Mouse (Mus musculus) left cerebral cortex, adult 2 months (tissue): Measurements from ENCODE around the gene Dclk2. TPM values are rescaled to one million over a fixed set of nuclear protein-coding genes. Genes with fewer than 3 reads are reported as not detected.

Experiments used
- DNase-seq, 2 experiments: peaks; one replicate each; pipeline ENCODE4 v3.0.0; 2021 to 2022; ENCODE audit warnings: low spot score in 2 of 2, mixed read lengths in 1 of 2; ENCODE audit errors: extremely low spot score in 1 of 2
- H3K27ac ChIP-seq: fragments of 200-600 bp; 2 replicates; pipeline ENCODE4 v1.8.1; 2022
- H3K4me3 ChIP-seq: fragments of 200-600 bp; 2 replicates; pipeline ENCODE4 v1.8.1; 2022
- CTCF ChIP-seq: fragments of 200-600 bp; IDR thresholded peaks from 2 replicates; pipeline ENCODE4 v1.8.1; 2022; ENCODE audit warnings: antibody characterized with exemption, mild to moderate bottlenecking, moderate library complexity
- intact Hi-C: fragments of 180-260 bp; cut with DNase I; formaldehyde crosslinking; loops from one replicate; pipeline ENCODE4 v1.15.1; 2025
- total RNA-seq, 2 experiments: library from RNA; stranded (reverse); gene quantifications; 2 replicates each; pipeline ENCODE4 v1.2.3; 2021

Gene Dclk2
- total RNA-seq, 2 experiments from 2014 or later = 55.6 to 62.8 TPM

- Histone ChIP-seq H3K4me3 (no peak overlapping the region), H3K27ac (no peak overlapping the region)
- intact Hi-C loops = loop anchor here (5.0 kb wide), 1 partner anchor 142 kb away; no protein-coding TSS in a partner anchor
- DNase-seq = no peak
- TF ChIP-seq CTCF = peak; percentile 43
These were observed 85.5 kb downstream of the Dclk2 start for GRCm38 (mm10) chr3:86835180-86835579.

DNA sequence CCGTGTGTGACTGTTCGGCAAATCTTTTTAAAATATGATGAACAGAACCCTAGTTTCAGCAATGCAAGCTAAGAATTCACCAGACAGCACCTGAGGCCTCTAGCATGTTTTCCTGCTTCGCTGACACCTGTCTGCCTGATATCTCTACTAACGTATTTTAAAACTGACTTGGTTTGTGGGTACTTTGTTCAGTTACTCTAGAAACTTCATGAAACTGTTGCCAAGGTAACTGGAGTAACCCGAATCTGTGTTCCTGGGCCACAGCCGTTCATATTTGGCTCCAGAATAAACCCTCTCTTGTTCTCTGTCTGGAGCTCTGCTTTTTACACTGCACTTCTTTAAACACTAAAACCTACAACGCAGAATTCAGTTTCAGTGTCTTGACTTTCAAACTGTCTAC lies 86.3 kb downstream of the Dclk2 start:
- Histone ChIP-seq H3K27ac (no peak overlapping the region), H3K4me3 (no peak overlapping the region)
- no peak for TF ChIP-seq CTCF
- no peak for DNase-seq
- intact Hi-C loops = loop anchor here (5.0 kb wide), 1 partner anchor 83 kb away; no protein-coding TSS in a partner anchor

GRCm38 (mm10) chr3:86832591-86833267 lies 87.9 kb downstream of the Dclk2 start:
- intact Hi-C loops = loop anchor here (5.0 kb wide), 1 partner anchor 85 kb away; no protein-coding TSS in a partner anchor
- no peak overlapping the region for H3K27ac ChIP-seq
- DNase-seq = no peak
- no peak for TF ChIP-seq CTCF
- no peak overlapping the region for H3K4me3 ChIP-seq

DNA sequence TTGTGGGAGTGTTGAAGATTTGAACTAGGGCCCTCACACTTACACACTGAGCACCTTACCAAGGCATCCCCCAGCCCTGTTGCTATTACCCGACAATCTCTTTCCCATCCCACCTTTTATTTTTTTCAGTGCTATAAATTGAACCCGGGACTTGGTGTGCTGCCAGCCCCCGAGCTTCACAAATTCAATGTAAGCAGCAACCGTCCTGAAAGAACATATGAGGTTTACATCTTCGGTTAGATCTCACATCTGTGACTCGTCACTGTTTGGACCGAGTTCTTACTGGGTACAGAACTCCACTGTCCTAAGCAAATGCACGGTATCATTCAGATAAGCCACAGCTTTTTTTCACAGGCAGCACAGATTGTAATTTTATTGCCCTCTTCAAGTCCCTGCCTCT lies 88.5 kb downstream of the Dclk2 start:
- no peak for TF ChIP-seq CTCF
- Histone ChIP-seq H3K4me3 (no peak overlapping the region), H3K27ac (no peak overlapping the region)
- intact Hi-C loops = loop anchor here (5.0 kb wide), 1 partner anchor 85 kb away; no protein-coding TSS in a partner anchor
- DNase-seq = no peak

GRCm38 (mm10) chr3:86827506-86827905 lies 93.1 kb downstream of the Dclk2 start:
- no peak for TF ChIP-seq CTCF
- no peak for DNase-seq
- intact Hi-C loops = no loop called here
- no peak overlapping the region for H3K4me3 ChIP-seq
- H3K27ac ChIP-seq = no peak overlapping the region

- intact Hi-C loops = no loop called here
- H3K4me3 ChIP-seq = no peak overlapping the region
- TF ChIP-seq CTCF = no peak
- H3K27ac ChIP-seq = no peak overlapping the region
- no peak for DNase-seq
These were observed 99.3 kb downstream of the Dclk2 start for GRCm38 (mm10) chr3:86821383-86821782.

- TF ChIP-seq CTCF = no peak
- DNase-seq = no peak
- no peak overlapping the region for H3K4me3 ChIP-seq
- no peak overlapping the region for H3K27ac ChIP-seq
- intact Hi-C loops = no loop called here
These were observed 100.3 kb downstream of the Dclk2 start for GRCm38 (mm10) chr3:86820344-86820743.

- Histone ChIP-seq H3K27ac (no peak overlapping the region), H3K4me3 (no peak overlapping the region)
- intact Hi-C loops = no loop called here
- no peak for TF ChIP-seq CTCF
- no peak for DNase-seq
These were observed 101.3 kb downstream of the Dclk2 start for GRCm38 (mm10) chr3:86819372-86819771.

- no peak for DNase-seq
- Histone ChIP-seq H3K27ac (no peak overlapping the region), H3K4me3 (no peak overlapping the region)
- no peak for TF ChIP-seq CTCF
- intact Hi-C loops = no loop called here
These were observed 102.6 kb downstream of the Dclk2 start for GRCm38 (mm10) chr3:86818001-86818585.

GRCm38 (mm10) chr3:86812689-86813088 lies 108.0 kb downstream of the Dclk2 start:
- intact Hi-C loops = loop anchor here (1.0 to 5.0 kb wide), 2 partner anchors 24 to 165 kb away; no protein-coding TSS in a partner anchor
- TF ChIP-seq CTCF = peak; percentile 95
- Histone ChIP-seq H3K4me3 (no peak overlapping the region), H3K27ac (no peak overlapping the region)
- peak; percentile 74 to 76 for DNase-seq

DNA sequence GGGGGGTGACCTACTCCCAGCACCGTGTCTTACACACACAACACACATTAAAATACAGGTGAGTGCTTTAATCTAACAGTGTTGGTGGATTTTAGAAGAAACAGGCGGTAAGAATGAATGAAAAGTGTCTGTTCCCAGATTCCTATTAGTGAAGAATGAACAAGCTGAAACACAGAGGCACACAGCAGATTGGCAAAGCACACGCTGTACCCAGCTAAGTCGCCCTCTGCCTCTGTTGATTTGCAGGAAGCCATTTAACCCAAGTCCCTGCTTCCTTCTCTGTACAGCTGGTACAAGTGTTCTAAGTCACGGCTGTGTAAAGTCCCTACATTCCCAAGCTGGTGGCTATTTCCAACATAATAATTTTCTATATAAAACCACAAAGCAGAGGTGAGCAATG lies 109.7 kb downstream of the Dclk2 start:
- no peak for TF ChIP-seq CTCF
- DNase-seq = no peak
- intact Hi-C loops = loop anchor here (5.0 kb wide), 1 partner anchor 166 kb away; no protein-coding TSS in a partner anchor
- Histone ChIP-seq H3K27ac (no peak overlapping the region), H3K4me3 (no peak overlapping the region)

DNA sequence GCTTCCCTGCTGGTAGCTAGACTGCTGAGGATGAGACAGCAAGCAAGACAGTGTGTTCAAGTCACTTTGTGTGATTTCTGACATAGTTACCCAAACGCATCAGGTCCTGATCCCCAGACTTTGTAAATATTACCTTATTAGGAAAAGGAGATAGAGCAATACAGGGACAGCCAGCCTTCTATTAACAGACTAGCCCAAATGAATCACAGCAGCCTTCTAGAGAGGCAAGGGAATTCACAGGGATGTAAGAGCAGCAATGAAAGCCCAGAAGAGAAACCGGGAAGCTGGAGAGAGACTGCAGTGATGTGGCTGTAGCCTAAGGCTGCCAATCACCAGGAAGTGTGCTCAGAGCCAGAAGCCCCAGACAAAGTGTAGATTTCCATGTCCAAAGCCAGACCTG lies 111.0 kb downstream of the Dclk2 start:
- Histone ChIP-seq H3K4me3 (no peak overlapping the region), H3K27ac (no peak overlapping the region)
- intact Hi-C loops = loop anchor here (2.0 to 5.0 kb wide), 2 partner anchors 111 to 168 kb away; partner anchors contain the start of gene Dclk2
- no peak for TF ChIP-seq CTCF
- DNase-seq = no peak
